Comparison of ENCODE assay signal across 10 mouse cellular contexts in genomic region chr4:134766277-134766676, GRCm38 (mm10). TPM values are rescaled to one million over a fixed set of nuclear protein-coding genes. Genes with fewer than 3 reads are reported as not detected.
DNase-seq lines count a peak whose midpoint lies in the region; ATAC-seq and TF ChIP-seq lines count a peak whose summit lies in the region.
"Had no signal": no experiment of that assay in that cellular context is flagged by ENCODE, and none has a peak within 500 bp of the region (broad histone marks: within the 10 kb centered on the region; RNA-seq: fewer than 3 reads in every experiment).

No protein-coding gene starts in this region.

- 64% methylated on average over 6 of the region's 6 CpGs for WGBS in heart, embryonic 16.5 days
- WGBS in limb, embryonic 15.5 days = 59% methylated on average over 6 of the region's 6 CpGs

- no peaks in the 10 kb centered on the region for H3K27me3 ChIP-seq in heart, embryonic 16.5 days (ENCODE audit: control insufficient read depth, insufficient read depth, low read length)
- H3K27me3 ChIP-seq in E14TG2a.4 (ENCODE audit: insufficient read depth, low read length) = peaks cover 61% of the 10 kb centered on the region
- 0 out of 2 replicates have a peak, but pooled peaks cover 14% of the 10 kb centered on the region for H3K27me3 ChIP-seq in limb, embryonic 15.5 days
- H3K27me3 ChIP-seq: Patski had no signal

- no peak for ATAC-seq in heart, embryonic 16.5 days (replicated peaks; ENCODE audit: extremely low read depth, insufficient read depth, low FRiP score)
- ATAC-seq in limb, embryonic 15.5 days (ENCODE audit: insufficient number of reproducible peaks, low FRiP score, low TSS enrichment, low read depth) = no peak
- ATAC-seq: Patski had no signal

- H3K9ac ChIP-seq in heart, embryonic 16.5 days (ENCODE audit: low read length) = no peak overlapping the region
- peak overlapping the region; percentile 75; the same call in 1 of the 2 replicates for H3K9ac ChIP-seq in limb, embryonic 15.5 days

- DNase-seq in heart, adult 9 months (ENCODE audit: low spot score in 2 of 2) = no peak
- no peak for DNase-seq in gastrocnemius, adult 8-10 months (ENCODE audit: low spot score in 2 of 2)
- no peak for DNase-seq in frontal cortex, postnatal 10 days (ENCODE audit: low spot score in 2 of 2)
- no peak for DNase-seq in kidney, postnatal 10 days
- DNase-seq: right cerebral cortex, postnatal 4 days had no signal

- peak overlapping the region; percentile 90 for H3K4me2 ChIP-seq in heart, embryonic 16.5 days (ENCODE audit: low read depth, low read length)
- H3K4me2 ChIP-seq in limb, embryonic 15.5 days = peak overlapping the region; percentile 78

- no peak for TF ChIP-seq CTCF in E14TG2a.4 (conservative IDR thresholded peaks at IDR 0.05; ENCODE audit: low read length)

- peak overlapping the region; percentile 84 for H3K4me3 ChIP-seq in heart, embryonic 16.5 days (ENCODE audit: low read length)
- 0 out of 2 replicates have a peak overlapping the region, but pooled peaks have one; percentile 93 for H3K4me3 ChIP-seq in E14TG2a.4 (replicated peaks; ENCODE audit: low read length)
- H3K4me3 ChIP-seq in brown adipose tissue, adult 24 weeks (ENCODE audit: insufficient read depth, low read depth, low read length) = peak overlapping the region; percentile 97
- H3K4me3 ChIP-seq in limb, embryonic 15.5 days = peak overlapping the region; percentile 81

- H3K27ac ChIP-seq in heart, embryonic 16.5 days (ENCODE audit: low read length) = no peak overlapping the region
- no peak overlapping the region for H3K27ac ChIP-seq in brown adipose tissue, adult 24 weeks (replicated peaks; ENCODE audit: low read depth, low read length)
- no peak overlapping the region for H3K27ac ChIP-seq in limb, embryonic 15.5 days

- H3K9me3 ChIP-seq in heart, embryonic 16.5 days (replicated peaks; ENCODE audit: control insufficient read depth, low read length) = no peaks in the 10 kb centered on the region
- no peaks in the 10 kb centered on the region for H3K9me3 ChIP-seq in E14TG2a.4 (ENCODE audit: low read length)
- H3K9me3 ChIP-seq in limb, embryonic 15.5 days = no peaks in the 10 kb centered on the region

- peaks cover 46% of the 10 kb centered on the region for H3K4me1 ChIP-seq in heart, embryonic 16.5 days (ENCODE audit: control insufficient read depth, insufficient read depth, low read length)
- H3K4me1 ChIP-seq in E14TG2a.4 (replicated peaks; ENCODE audit: low read depth, low read length) = peaks cover 70% of the 10 kb centered on the region
- peaks cover 47% of the 10 kb centered on the region for H3K4me1 ChIP-seq in brown adipose tissue, adult 24 weeks (ENCODE audit: control insufficient read depth, insufficient read depth, insufficient read length, low read length)
- H3K4me1 ChIP-seq in limb, embryonic 15.5 days = peaks cover 43% of the 10 kb centered on the region

- no peaks in the 10 kb centered on the region for H3K36me3 ChIP-seq in heart, embryonic 16.5 days (ENCODE audit: control insufficient read depth, insufficient read depth)
- no peaks in the 10 kb centered on the region for H3K36me3 ChIP-seq in E14TG2a.4 (ENCODE audit: insufficient read depth, low read length)
- no peaks in the 10 kb centered on the region for H3K36me3 ChIP-seq in limb, embryonic 15.5 days

RNA-seq across cellular contexts. Expression of gene Ldlrap1, which starts 1.5 kb away (rescaled TPM):
- polyA plus RNA-seq in heart, embryonic 16.5 days (2015; fragmentation: Nextera tagmentation; extraction: Ambion mirVana) = 14.7 and 15.8 TPM in 2 replicates
- polyA plus RNA-seq in brown adipose tissue, adult 24 weeks (2012; ENCODE audit: insufficient read depth, insufficient read length, missing spikeins) = 6.8 and 11.8 TPM in 2 replicates
- 31.8 and 33.9 TPM in 2 replicates for polyA plus RNA-seq in limb, embryonic 15.5 days (2015; fragmentation: Nextera tagmentation; extraction: Ambion mirVana)
- total RNA-seq in gastrocnemius, adult 8-10 months (2022) = 1 to 10 TPM; 4.3 to 7.7 (median 5.3) TPM
